Mouse (Mus musculus) heart, postnatal 4 days (tissue): ENCODE results near the gene Cct7. TPM values are rescaled to one million over a fixed set of nuclear protein-coding genes. Genes with fewer than 3 reads are reported as not detected.

ENCODE experiments used
- DNase-seq: peaks from one replicate; pipeline ENCODE4 v3.0.0; 2021
- total RNA-seq, 2 experiments: library from RNA; stranded (reverse); gene quantifications; 2 replicates each; pipeline ENCODE4 v1.2.3; 2021

The Cct7 gene
- total RNA-seq, 2 experiments from 2014 or later, result 189 to 197 TPM

DNA sequence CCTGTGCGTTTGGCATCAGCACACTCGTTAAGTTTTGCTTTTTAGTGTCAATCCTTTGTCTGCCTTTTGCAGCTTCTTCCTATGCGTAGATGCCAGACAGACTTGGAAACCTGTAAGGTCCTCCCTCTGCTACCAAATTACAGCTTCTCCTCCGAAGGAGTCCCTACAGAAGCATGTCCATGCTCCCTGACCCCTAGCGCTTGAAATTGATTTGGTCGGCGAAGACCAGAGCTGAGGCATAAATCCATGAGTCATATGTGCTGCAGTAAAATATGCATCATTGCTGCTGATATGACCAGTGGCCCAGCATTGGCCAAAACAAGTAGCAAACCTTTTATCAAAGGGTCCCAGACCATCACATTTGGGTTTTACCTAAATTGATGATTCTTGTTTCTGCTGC lies 1.5 kb downstream of the Cct7 start:
- no peak for DNase-seq

- DNase-seq, result no peak
These were observed 8.3 kb downstream of the Cct7 start for GRCm38 (mm10) chr6:85459621-85460020.

- no peak for DNase-seq
These were observed 14.1 kb downstream of the Cct7 start for GRCm38 (mm10) chr6:85465381-85465780.

DNA sequence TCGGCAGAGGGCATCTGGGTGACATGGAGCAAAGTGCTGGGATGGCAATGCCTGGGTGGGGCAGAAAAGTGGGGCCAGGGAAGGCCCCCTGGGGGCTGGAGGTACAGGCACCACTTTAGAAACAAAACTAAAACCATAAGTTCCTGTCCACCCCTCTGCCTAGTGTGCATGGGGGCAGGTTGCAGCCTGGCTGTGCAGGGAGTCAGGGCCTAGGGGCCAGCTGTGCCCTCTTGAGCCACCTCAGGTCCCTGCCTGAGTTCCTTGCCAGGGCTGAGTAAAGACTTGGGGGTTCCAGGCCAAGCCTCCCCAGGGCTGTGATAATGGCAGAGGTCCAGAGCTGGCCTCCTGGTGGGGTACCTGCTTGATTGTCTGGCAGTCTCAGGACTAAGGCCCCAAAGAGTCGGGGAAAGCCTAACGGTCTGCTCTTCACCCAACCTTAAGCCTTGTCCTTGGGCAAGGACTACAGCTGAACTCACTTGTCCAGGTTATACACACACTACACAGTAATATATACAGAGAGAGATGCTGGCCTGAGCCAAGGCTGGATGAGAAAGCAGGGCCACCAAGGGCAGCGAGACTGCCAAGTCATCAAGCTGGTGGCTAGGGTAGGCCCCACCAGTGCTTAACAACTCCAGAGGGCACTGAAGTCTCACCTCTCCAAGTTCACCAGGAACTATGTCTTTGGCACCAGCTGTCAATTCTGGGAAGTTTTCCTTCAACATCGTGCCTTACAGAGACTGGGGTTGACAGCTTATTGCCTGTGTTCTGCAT lies 18.5 kb downstream of the Cct7 start:
- no peak for DNase-seq

GRCm38 (mm10) chr6:85471962-85472361 lies 20.6 kb downstream of the Cct7 start:
- no peak for DNase-seq

DNA sequence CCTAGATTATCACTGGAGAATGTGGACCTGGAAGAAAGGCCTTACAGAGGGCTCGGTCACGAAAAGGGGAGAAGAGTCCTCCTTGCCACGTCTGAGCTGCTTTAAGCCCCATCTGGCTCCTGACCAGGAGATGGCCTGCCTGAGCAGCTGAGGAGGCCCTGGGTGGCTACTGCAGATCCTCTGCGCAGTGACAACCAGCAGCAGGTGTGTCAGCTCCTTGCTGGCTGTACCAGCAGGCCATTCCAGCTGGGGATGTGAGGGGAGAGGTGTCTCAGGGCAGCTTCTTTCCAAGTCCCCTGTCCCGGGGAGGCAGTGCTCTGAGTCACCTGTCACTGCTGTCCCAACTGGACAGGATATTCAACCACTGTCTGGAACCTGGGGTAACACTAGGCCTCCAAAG lies 21.2 kb downstream of the Cct7 start:
- no peak for DNase-seq

GRCm38 (mm10) chr6:85475581-85475980 lies 24.3 kb downstream of the Cct7 start:
- DNase-seq, result no peak

- no peak for DNase-seq
These were observed 26.1 kb downstream of the Cct7 start for GRCm38 (mm10) chr6:85477366-85477917.

- no peak for DNase-seq
These were observed 27.1 kb downstream of the Cct7 start for GRCm38 (mm10) chr6:85478416-85478815.

DNA sequence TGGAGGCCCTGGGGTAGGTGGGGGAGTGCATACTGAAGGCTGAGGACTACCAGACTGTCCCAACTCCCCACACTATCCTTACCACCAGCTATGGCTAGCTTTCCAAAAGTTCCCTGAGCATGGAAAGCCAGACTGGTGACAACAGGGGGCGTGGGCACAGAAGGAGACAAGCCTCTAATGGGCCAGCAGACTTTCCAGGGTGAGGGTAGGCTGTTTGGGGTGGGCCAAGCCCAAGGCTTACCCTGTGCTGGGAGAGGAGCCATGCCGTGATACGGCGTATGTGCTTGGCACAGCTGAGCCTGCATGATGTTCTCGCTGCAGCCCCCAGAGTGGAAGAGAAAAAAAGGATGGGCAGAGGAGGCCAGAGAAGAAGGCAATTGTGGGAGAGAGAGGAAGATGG lies 28.7 kb downstream of the Cct7 start:
- DNase-seq, result no peak

GRCm38 (mm10) chr6:85480685-85481084 lies 29.4 kb downstream of the Cct7 start:
- DNase-seq, result no peak

DNA sequence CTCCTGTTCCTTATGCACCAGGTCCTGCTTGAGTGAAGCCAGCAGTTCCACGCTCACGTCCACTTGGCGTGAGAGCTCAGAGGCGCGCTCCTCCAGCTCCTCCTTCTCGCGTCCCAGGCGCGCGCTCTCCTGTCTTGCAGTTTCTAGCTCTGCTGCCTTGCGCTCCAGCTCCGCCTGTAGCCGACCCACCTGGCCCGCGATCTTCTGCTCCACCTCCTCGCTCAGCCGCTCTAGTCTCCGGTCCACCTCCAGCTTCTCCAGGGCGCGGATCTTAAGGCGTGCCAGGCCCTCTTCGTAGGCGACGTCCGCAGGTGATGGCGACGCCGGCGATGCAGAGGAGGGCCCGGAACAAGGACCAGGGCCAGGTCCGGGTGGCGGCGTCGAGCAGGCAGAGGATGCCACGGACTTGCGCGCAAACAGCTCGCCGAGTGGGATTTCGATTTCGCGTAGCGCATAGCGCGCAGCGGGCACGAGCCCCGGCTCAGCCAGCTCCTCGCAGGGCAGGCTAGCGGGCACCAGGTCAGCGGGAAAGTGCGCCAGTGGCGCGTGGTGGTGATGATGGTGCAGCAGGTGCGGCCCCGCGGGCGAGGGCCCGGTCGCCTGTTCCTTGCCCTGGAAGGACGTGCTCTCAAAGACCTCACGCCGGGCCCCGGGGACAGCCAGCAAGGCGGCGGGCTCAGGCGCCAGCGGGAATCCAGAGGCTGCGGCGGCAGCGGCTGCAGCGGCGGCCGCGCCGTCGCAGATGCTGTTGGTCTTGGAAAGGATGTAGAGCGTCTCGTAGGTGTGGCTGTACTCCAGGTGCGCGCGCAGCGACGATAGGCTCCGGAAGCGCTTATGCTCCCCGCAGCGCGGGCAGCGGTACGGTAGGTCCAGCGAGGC lies 32.8 kb downstream of the Cct7 start:
- no peak for DNase-seq

- DNase-seq, result no peak
These were observed 34.4 kb downstream of the Cct7 start for GRCm38 (mm10) chr6:85485738-85486137.

DNA sequence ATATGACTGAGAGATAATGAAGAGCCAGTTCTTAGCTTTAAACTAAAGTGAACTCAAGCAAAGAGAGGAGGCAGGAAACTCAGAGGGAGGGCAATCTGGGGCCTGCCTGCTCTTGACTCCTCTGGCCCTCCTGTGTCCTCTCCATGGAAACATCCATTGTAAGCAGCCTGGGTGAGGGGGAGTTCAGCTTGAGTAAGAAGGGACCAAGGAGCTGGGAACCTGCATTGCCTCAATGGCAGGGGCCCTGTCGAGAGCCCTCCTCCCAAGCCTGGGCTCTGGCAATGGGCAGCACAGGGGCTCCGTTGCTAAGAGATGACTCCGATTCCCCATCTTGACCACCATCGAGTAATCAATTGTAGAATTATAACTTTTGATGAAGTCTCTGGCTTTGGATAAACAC lies 37.2 kb downstream of the Cct7 start:
- no peak for DNase-seq

DNA sequence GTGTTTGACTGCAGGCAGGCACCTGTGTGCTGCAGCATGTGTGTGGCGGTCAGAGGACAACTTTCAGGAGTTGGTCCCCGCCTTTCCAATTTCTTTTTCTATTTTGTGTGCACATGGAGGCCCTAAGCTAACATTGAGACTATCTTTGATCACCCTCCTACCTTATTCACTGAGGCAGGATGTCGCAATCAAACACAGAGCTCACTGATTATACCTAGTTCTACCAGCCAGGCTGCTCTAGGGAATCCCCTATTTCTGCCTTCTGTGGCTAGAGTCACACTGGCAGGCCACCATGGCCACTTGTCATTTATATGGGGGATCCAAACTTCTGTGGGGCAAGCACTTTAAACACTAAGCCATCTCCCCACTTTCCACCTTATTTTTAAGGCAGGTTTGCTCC lies 38.4 kb downstream of the Cct7 start:
- no peak for DNase-seq

DNA sequence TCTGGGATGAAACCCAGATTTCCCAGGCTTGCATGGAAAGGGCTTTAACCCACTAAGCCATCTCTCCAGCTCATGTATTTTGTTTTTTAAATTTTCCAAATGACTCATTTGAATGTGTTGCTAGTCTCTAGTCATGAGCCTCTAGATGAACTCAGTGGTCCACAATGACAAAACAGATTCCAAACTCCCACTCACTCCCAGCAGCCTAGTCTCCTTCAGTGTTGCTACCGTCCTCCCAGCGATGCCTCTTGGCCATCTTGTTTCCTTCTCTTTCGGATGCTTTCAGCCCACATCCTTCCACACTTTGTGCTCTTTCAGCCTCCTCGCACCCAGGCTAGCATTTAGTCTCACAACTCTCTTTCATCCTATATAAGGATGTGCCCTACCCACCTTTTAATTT lies 38.9 kb downstream of the Cct7 start:
- no peak for DNase-seq

DNA sequence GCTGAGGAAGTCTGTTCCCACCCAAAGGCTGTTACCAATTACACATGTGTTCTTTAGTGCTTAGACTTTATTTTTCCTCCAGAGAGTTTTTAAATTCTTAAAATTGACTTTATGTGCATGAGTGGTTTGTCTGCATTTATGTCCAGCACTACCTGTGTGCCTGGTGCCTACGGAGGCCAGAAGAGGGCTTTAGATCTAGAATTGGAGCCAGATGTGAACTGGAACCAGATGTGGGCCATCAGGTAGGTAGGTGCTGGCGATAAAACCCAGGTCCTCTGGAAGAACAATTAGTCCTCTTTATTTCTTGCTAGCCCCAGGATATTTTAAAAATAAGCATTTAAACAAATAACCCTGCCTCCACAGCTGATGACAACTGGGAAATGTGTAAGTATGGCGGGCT lies 40.3 kb downstream of the Cct7 start:
- DNase-seq, result no peak

- DNase-seq, result no peak
These were observed 45.7 kb downstream of the Cct7 start for GRCm38 (mm10) chr6:85496976-85497375.

DNA sequence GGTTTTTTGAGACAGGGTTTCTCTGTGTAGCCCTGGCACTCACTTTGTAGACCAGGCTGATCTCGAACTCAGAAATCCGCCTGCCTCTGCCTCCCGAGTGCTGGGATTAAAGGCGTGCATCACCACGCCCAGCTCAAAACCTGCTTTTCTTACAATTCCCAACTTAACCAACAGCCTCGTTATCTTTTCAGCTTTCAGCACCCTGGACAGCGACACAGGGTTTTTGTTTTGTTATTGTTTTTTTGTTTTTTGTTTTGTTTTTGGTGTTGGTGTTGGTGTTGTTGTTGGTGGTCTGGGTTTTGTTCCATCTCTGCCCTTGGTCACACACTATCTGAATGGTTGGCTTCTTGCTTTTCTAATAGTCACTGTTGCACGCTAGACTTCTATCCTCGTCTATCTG lies 46.8 kb downstream of the Cct7 start:
- peak; percentile 26 for DNase-seq

DNA sequence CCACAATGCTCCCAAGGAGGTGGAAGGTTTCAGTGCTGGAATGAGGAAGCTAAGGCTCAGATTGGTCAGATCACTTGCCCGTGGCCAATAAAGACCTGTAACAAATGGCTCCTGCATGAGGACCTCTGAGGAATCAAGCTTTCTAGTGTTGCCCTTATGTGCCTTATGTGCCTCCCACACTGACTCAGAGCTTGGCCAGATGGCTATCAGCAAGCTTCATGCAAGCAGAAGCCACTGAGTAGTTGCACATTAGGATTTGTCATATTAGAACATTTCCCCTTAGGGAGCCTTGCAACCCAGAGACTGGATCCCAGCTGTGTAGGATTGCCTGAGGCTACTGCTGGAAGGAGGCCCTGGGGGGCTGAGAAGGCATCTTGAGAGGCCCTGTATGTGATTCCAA lies 49.1 kb downstream of the Cct7 start:
- DNase-seq, result no peak

GRCm38 (mm10) chr6:85501571-85502102 lies 50.3 kb downstream of the Cct7 start:
- no peak for DNase-seq

- DNase-seq, result no peak
These were observed 51.0 kb downstream of the Cct7 start for GRCm38 (mm10) chr6:85502103-85502910.

DNA sequence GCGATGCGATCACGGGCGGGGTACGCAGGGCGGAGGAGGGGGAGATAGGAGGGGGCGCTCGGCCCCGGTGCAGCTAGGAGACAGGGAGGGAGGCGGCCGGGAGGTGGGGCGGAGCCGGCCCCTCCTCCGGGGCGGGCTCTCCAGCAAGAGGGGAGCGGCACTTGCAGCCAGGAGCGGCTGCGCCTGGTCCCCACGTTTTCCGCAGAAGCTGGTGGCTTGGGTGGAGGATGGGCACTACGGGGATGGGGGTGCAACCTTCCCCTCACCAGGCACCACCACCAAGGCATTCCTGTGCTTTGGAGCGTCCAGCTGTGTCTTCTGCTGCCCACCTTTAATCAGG lies 51.6 kb downstream of the Cct7 start, which contains the start of gene Fbxo41:
Gene Fbxo41, minus strand, starts transcription at position 84 of the 340 bp plus-strand sequence.
- no peak for DNase-seq
